Mouse (Mus musculus) forebrain, postnatal 0 days (tissue): ENCODE measurements around the gene Tmem132b. TPM values are rescaled to one million over a fixed set of nuclear protein-coding genes. Genes with fewer than 3 reads are reported as not detected.

Experiments used
- ATAC-seq: fragments of 200-750 bp; cut with Nextera tagmentation; 2 replicates; pipeline ENCODE4 v1.8.0; 2017; ENCODE audit warnings: mild to moderate bottlenecking, moderate library complexity
- DNase-seq: peaks from one replicate; pipeline ENCODE4 v3.0.0-alpha.2; 2015
- H3K27ac ChIP-seq: fragments of 300-500 bp; sonication (generic); 2 replicates; pipeline ENCODE4 v1.5.1; 2014; ENCODE audit warnings: low read depth, mild to moderate bottlenecking, antibody characterized with exemption, low read length, moderate library complexity, mixed read lengths
- H3K27me3 ChIP-seq: fragments of 300-500 bp; sonication (generic); 2 replicates; pipeline ENCODE4 v1.6.1; 2014; ENCODE audit warnings: mild to moderate bottlenecking, low read length, mixed read lengths; ENCODE audit not compliant: insufficient read depth
- H3K36me3 ChIP-seq: fragments of 300-500 bp; sonication (generic); 2 replicates; pipeline ENCODE4 v1.6.1; 2014; ENCODE audit warnings: mild to moderate bottlenecking, moderate library complexity; ENCODE audit not compliant: insufficient read depth
- H3K4me1 ChIP-seq: fragments of 300-500 bp; sonication (generic); 2 replicates; pipeline ENCODE4 v1.6.1; 2014; ENCODE audit warnings: antibody characterized with exemption; ENCODE audit not compliant: insufficient read depth
- H3K4me2 ChIP-seq: fragments of 300-500 bp; sonication (generic); 2 replicates; pipeline ENCODE4 v1.6.1; 2014; ENCODE audit warnings: low read depth, mild to moderate bottlenecking, moderate library complexity
- H3K4me3 ChIP-seq: fragments of 300-500 bp; sonication (generic); 2 replicates; pipeline ENCODE4 v1.5.1; 2014; ENCODE audit warnings: low read depth, low read length, mixed read lengths
- H3K9ac ChIP-seq: fragments of 300-500 bp; sonication (generic); 2 replicates; pipeline ENCODE4 v1.6.1; 2014; ENCODE audit warnings: mild to moderate bottlenecking
- H3K9me3 ChIP-seq: fragments of 300-500 bp; sonication (generic); 2 replicates; pipeline ENCODE4 v1.6.1; 2016; ENCODE audit warnings: low read length
- CTCF ChIP-seq: sonication (generic); IDR thresholded peaks from 2 replicates; pipeline ENCODE4 v1.5.1; 2016; ENCODE audit warnings: antibody characterized with exemption, control low read depth, low read depth
- WGBS: fragments of 180-500 bp; shearing (Covaris S2); extraction: QIAGEN DNeasy Blood & Tissue Kit; methylation state at CpG from one replicate; pipeline ENCODE4 v1.1.7; 2014; 5-methylcytosine and 5-hydroxymethylcytosine counted together
- polyA plus RNA-seq: library from polyadenylated mRNA; unstranded; fragments of >200 nt; fragmentation: Nextera tagmentation; extraction: Ambion mirVana; gene quantifications from 2 replicates; pipeline ENCODE4 v1.2.1, GENCODE M21; 2015
- total RNA-seq: library from RNA; depleted of rRNA; stranded (reverse); fragments of >200 nt; gene quantifications from 2 replicates; pipeline ENCODE4 v1.2.3, GENCODE M21; 2014

The Tmem132b gene
- total and polyA plus RNA-seq, 2 experiments from 2014 or later = 7.8 to 48.9 TPM

DNA sequence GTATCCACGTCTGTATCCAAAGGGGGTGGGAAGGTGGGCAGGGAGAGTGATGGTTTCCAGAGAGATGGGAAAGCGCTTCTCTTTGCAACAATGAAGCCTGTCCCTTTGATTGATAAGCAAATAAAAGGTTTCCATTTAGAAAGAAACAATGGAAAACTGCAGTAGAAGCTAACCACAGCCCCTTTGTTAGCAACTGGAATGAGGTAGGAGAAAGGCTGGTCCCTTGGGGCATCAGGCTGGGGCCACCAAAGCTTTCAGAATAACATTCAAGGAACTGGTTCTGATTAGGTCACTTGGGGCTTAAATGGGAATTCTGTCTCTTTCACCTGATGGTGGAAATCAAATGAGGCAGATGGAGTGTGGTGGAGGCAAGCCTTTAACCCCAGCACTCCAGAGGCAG is 118.4 kb downstream of the Tmem132b start:
- no peaks in the 10 kb centered on the region for H3K9me3 ChIP-seq
- no peaks in the 10 kb centered on the region; the same call in 1 of the 2 replicates for H3K4me1 ChIP-seq
- H3K4me2 ChIP-seq = no peak overlapping the region
- ATAC-seq (no peak; the same call in 1 of the 2 replicates), DNase-seq (no peak)
- TF ChIP-seq CTCF = no peak
- H3K4me3 ChIP-seq = no peak overlapping the region
- WGBS = 31% methylated on average over 2 of the region's 2 CpGs
- H3K27me3 ChIP-seq = no peaks in the 10 kb centered on the region
- no peaks in the 10 kb centered on the region for H3K36me3 ChIP-seq
- no peak overlapping the region for H3K9ac ChIP-seq
- no peak overlapping the region for H3K27ac ChIP-seq

DNA sequence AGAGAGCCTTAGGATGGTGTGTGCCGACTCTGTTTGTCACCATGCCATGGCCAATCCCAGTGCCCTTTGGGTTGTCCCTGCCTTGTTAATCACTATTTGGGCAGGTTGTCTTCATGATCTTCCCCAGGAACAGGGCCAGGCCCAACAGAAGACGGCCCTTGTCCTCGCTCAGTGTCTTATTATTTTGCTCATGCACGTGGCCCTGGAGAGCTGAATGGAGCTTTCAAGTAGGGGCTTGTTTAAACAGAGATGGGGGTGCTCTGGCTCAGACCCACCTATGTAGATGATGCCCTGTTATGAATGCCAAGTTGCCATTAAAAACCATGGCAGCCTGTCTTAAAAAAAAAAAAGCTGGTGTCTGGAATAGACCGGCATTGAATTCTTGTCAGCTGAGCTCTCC is 126.5 kb downstream of the Tmem132b start:
- H3K4me1 ChIP-seq = 0 out of 2 replicates have a peak, but pooled peaks cover 4% of the 10 kb centered on the region
- H3K9ac ChIP-seq = no peak overlapping the region
- DNase-seq (peak; percentile 46), ATAC-seq (peak; percentile 56)
- H3K27me3 ChIP-seq = no peaks in the 10 kb centered on the region
- no peak for TF ChIP-seq CTCF
- no peak overlapping the region for H3K4me2 ChIP-seq
- peak overlapping the region; percentile 40; the same call in 1 of the 2 replicates for H3K27ac ChIP-seq
- H3K4me3 ChIP-seq = no peak overlapping the region
- H3K36me3 ChIP-seq = no peaks in the 10 kb centered on the region
- no peaks in the 10 kb centered on the region for H3K9me3 ChIP-seq
- WGBS = 28% methylated on average over 5 of the region's 5 CpGs

DNA sequence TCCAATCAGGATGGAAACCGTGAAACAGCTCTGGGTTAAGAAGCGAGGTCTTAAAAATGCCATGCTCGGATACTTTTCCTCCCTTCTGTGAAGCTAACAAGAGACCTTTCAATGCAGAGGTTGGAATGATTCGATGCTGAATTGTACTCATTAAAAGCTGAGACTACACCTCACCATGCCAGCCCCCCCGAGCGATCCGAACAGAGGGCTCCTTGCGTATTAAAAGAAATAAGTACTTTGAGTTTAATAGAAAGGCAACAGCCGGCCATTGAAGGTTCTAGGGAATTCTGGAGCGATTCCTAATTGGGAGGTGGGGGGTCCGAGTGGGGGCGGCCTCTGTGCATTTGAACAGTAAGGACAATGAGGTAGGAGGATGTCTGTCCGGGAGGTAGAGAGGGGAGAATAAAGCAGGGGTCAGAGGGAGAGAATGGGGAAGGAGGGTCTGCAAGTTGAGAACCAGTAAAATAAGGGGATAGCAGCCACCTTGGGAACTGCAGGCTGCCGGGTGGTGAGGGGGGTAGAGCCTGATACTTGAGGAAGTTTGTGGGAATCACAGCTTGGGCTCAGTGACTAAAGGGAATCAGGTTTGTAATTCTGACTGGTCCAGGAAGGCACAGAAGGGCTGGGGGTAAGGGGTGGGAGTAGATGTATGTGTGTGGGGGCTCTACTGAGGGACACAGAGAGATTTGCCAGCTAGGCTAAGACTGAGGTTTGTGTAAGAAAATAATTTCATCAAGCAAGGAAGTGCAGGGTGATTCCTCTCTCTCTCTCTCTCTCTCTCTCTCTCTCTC is 127.6 kb downstream of the Tmem132b start:
- no peak overlapping the region for H3K4me2 ChIP-seq
- H3K4me1 ChIP-seq = 0 out of 2 replicates have a peak, but pooled peaks cover 4% of the 10 kb centered on the region
- no peak for TF ChIP-seq CTCF
- ATAC-seq = peak; percentile 34
- peak; percentile 53 for DNase-seq
- H3K4me3 ChIP-seq = no peak overlapping the region
- H3K27ac ChIP-seq = no peak overlapping the region
- WGBS = 12% methylated on average over 14 of the region's 14 CpGs
- no peaks in the 10 kb centered on the region for H3K36me3 ChIP-seq
- H3K27me3 ChIP-seq = no peaks in the 10 kb centered on the region
- H3K9ac ChIP-seq = no peak overlapping the region
- no peaks in the 10 kb centered on the region for H3K9me3 ChIP-seq

DNA sequence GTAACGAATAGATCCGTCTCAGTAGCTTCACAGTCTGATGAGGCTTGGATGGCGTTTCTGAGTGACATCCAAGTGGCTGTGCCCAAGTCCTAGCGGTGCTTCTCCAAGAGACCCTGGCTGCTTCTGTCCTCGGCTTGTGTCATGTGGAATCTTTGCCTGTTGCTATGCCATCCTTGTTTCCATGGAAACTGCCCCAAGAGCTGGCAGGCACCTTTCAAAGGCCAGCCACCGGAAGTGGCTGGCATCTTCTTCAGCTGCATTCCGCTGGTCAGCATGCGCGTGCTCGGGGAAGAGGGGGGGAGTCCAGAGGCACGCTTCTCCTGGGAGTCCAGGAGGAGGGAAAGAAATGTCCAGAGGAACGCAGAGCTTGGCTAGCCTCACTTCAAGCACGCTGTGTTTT is 144.0 kb downstream of the Tmem132b start:
- 9% methylated on average over 13 of the region's 13 CpGs for WGBS
- H3K4me1 ChIP-seq = peaks cover 21% of the 10 kb centered on the region
- peak overlapping the region; percentile 40; the same call in 1 of the 2 replicates for H3K9ac ChIP-seq

DNA sequence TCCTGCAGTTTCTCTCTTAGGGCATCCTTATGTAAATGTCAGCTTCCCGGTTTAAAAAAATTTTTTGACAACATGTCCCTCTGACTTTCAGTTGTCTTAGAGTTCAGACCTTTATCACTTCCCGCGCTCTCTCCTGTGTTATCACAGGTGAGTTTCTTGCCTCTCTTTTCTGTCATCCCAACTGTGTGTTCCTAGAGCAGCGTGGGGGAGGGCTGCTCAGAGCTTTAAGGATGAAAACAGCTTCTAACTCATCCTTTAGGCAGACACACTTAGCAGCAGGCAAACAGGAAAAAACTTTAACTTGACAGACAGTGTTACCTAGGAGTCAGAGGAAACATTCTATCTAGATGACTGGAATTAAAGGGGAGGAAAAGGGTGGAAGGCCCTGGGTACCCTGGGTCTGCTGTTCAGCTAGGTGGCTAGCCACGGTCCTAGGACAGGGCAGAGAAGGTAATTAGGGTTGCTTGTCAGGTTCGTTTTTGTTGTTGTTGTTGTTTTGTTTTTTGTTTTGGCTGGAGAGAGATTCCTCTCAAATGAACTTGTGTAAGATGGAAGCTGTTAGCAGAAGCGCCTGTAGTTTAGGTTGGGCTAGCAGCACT is 144.6 kb downstream of the Tmem132b start:
- peak overlapping the region; percentile 40; the same call in 1 of the 2 replicates for H3K9ac ChIP-seq
- TF ChIP-seq CTCF = no peak
- peak; percentile 70 for ATAC-seq
- H3K4me1 ChIP-seq = peaks cover 21% of the 10 kb centered on the region
- H3K9me3 ChIP-seq = no peaks in the 10 kb centered on the region
- no peaks in the 10 kb centered on the region for H3K36me3 ChIP-seq
- 45% methylated on average over 7 of the region's 7 CpGs for WGBS
- peak overlapping the region; percentile 76 for H3K27ac ChIP-seq
- DNase-seq = peak; percentile 57
- H3K4me2 ChIP-seq = peak overlapping the region; percentile 49
- no peaks in the 10 kb centered on the region for H3K27me3 ChIP-seq
- peak overlapping the region; percentile 3; the same call in 1 of the 2 replicates for H3K4me3 ChIP-seq

More for the DNA sequence above, 144.0 kb downstream of the Tmem132b start:
- Histone ChIP-seq H3K9me3 (no peaks in the 10 kb centered on the region), H3K36me3 (no peaks in the 10 kb centered on the region), H3K4me2 (peak overlapping the region; percentile 49), H3K27ac (peak overlapping the region; percentile 76), H3K27me3 (no peaks in the 10 kb centered on the region), H3K4me3 (peak overlapping the region; percentile 3)
- DNase-seq (peak; percentile 87), ATAC-seq (peak; percentile 94)
- TF ChIP-seq CTCF = 0 out of 2 replicates have a peak, but pooled peaks have one; percentile 8

DNA sequence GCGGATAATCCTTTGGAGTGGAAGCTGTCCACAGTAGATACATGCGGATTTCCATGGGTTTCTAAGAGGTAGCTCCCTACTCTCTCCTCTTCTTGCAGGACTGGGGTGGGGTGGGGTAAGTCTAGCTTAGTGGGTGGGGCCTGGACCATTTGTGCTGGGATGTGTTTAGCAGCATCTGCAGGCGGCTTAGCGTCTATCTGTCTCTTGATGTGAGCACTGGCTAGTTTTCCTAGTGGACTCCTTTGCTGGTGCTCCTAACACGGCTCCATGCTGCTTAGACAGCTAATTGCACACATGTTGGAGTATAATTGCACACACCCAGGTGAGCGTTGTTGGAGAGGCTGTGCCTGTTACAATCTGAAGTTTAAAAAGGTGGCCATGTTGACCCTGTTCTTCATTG is 149.3 kb downstream of the Tmem132b start:
- no peak for TF ChIP-seq CTCF
- H3K27me3 ChIP-seq = no peaks in the 10 kb centered on the region
- H3K4me1 ChIP-seq = peaks cover 7% of the 10 kb centered on the region; the same call in 1 of the 2 replicates
- H3K4me2 ChIP-seq = no peak overlapping the region
- no peak overlapping the region for H3K4me3 ChIP-seq
- no peak overlapping the region for H3K9ac ChIP-seq
- DNase-seq (no peak), ATAC-seq (no peak)
- no peak overlapping the region for H3K27ac ChIP-seq
- H3K36me3 ChIP-seq = no peaks in the 10 kb centered on the region
- WGBS = 86% methylated on average over 6 of the region's 6 CpGs
- H3K9me3 ChIP-seq = no peaks in the 10 kb centered on the region

DNA sequence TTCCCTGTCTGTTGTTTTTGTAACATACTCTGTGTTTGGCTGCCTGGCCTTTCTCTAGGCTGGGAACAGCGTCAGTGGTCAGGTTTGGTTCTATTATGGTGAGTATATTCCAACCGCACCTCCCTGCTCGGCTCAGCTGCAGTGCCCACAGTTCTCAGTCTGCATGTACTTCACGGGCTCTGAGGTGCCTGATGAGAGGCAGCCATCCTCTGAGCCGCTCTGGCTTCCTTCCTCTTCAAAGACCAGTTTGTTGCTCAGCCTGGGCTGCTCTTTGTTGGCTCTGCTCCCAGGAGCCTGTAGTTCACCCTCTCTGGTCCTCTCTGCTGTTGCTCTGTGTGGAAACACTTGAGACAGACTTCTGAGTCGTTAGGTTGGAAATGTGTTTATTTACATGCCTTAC is 151.9 kb downstream of the Tmem132b start:
- no peak for TF ChIP-seq CTCF
- H3K4me1 ChIP-seq = no peaks in the 10 kb centered on the region; the same call in 1 of the 2 replicates
- DNase-seq = no peak
- WGBS = 47% methylated on average over 6 of the region's 6 CpGs
- H3K4me3 ChIP-seq = no peak overlapping the region
- no peaks in the 10 kb centered on the region for H3K9me3 ChIP-seq
- no peak overlapping the region for H3K9ac ChIP-seq
- no peak overlapping the region for H3K27ac ChIP-seq
- no peak overlapping the region for H3K4me2 ChIP-seq
- H3K27me3 ChIP-seq = no peaks in the 10 kb centered on the region
- no peaks in the 10 kb centered on the region for H3K36me3 ChIP-seq
- ATAC-seq = no peak
